Mouse (Mus musculus) embryonic facial prominence, embryonic 11.5 days (tissue): ENCODE measurements at regions not wholly inside any gene's neighbourhood (a gene's known extent, or its start where the extent isn't known, plus 50 kb on each side); places are given as distances from the start of the nearest gene placed in this dataset.

Source experiments
- ATAC-seq: fragments of 200-750 bp; cut with Nextera tagmentation; replicated peaks from 2 replicates; pipeline ENCODE4 v1.8.0; 2017; ENCODE audit warnings: low read depth; ENCODE audit not compliant: insufficient number of reproducible peaks, low FRiP score, low TSS enrichment
- DNase-seq: peaks from one replicate; pipeline ENCODE4 v3.0.0-alpha.2; 2015; ENCODE audit warnings: low spot score
- H3K27ac ChIP-seq: fragments of 300-500 bp; sonication (generic); replicated peaks from 2 replicates; pipeline ENCODE4 v1.5.1; 2014; ENCODE audit warnings: mild to moderate bottlenecking, low read depth, low read length, control low read depth
- H3K27me3 ChIP-seq: fragments of 300-500 bp; sonication (generic); 2 replicates; pipeline ENCODE4 v1.6.1; 2014; ENCODE audit warnings: mild to moderate bottlenecking, low read length, moderate library complexity, mixed read lengths; ENCODE audit not compliant: control insufficient read depth, insufficient read depth
- H3K36me3 ChIP-seq: fragments of 300-500 bp; sonication (generic); replicated peaks from 2 replicates; pipeline ENCODE4 v1.6.1; 2014; ENCODE audit warnings: low read depth, mild to moderate bottlenecking, low read length, moderate library complexity, mixed read lengths; ENCODE audit not compliant: control insufficient read depth, insufficient read depth
- H3K4me1 ChIP-seq: fragments of 300-500 bp; sonication (generic); 2 replicates; pipeline ENCODE4 v1.6.1; 2014; ENCODE audit warnings: low read length, mixed read lengths; ENCODE audit not compliant: control insufficient read depth, insufficient read depth
- H3K4me2 ChIP-seq: fragments of 300-500 bp; sonication (generic); 2 replicates; pipeline ENCODE4 v1.6.1; 2014; ENCODE audit warnings: low read depth, mild to moderate bottlenecking, control low read depth, low read length, moderate library complexity
- H3K4me3 ChIP-seq: fragments of 300-500 bp; sonication (generic); 2 replicates; pipeline ENCODE4 v1.5.1; 2014; ENCODE audit warnings: low read depth, low read length, control low read depth
- H3K9ac ChIP-seq: fragments of 300-500 bp; sonication (generic); replicated peaks from 2 replicates; pipeline ENCODE4 v1.6.1; 2014; ENCODE audit warnings: mild to moderate bottlenecking, control low read depth, low read length
- H3K9me3 ChIP-seq: fragments of 300-500 bp; sonication (generic); replicated peaks from 2 replicates; pipeline ENCODE4 v1.6.1; 2016; ENCODE audit warnings: mild to moderate bottlenecking, low read length, inconsistent platforms, mixed read lengths; ENCODE audit not compliant: control insufficient read depth
- WGBS: fragments of 180-500 bp; shearing (Covaris S2); extraction: QIAGEN DNeasy Blood & Tissue Kit; methylation state at CpG from one replicate; pipeline ENCODE4 v1.1.7; 2014; 5-methylcytosine and 5-hydroxymethylcytosine counted together

- no peak overlapping the region for H3K4me2 ChIP-seq
- no peaks in the 10 kb centered on the region for H3K4me1 ChIP-seq
- no peak overlapping the region for H3K9ac ChIP-seq
- no peak overlapping the region for H3K27ac ChIP-seq
- ATAC-seq (no peak), DNase-seq (no peak)
- H3K9me3 ChIP-seq = no peaks in the 10 kb centered on the region
- H3K4me3 ChIP-seq = no peak overlapping the region
- no peaks in the 10 kb centered on the region for H3K36me3 ChIP-seq
- no peaks in the 10 kb centered on the region for H3K27me3 ChIP-seq
Measured at GRCm38 (mm10) chr11:24537721-24538120, 459.9 kb downstream of the Bcl11a start.

GRCm38 (mm10) chr11:24569655-24570054 lies 491.8 kb downstream of the Bcl11a start:
- H3K4me2 ChIP-seq = no peak overlapping the region
- H3K4me1 ChIP-seq = no peaks in the 10 kb centered on the region
- H3K4me3 ChIP-seq = no peak overlapping the region
- no peaks in the 10 kb centered on the region for H3K27me3 ChIP-seq
- no peak overlapping the region for H3K27ac ChIP-seq
- ATAC-seq (no peak), DNase-seq (no peak)
- H3K9me3 ChIP-seq = no peaks in the 10 kb centered on the region
- H3K9ac ChIP-seq = no peak overlapping the region
- no peaks in the 10 kb centered on the region for H3K36me3 ChIP-seq

- Histone ChIP-seq H3K27me3 (no peaks in the 10 kb centered on the region), H3K36me3 (no peaks in the 10 kb centered on the region), H3K9me3 (no peaks in the 10 kb centered on the region), H3K4me1 (no peaks in the 10 kb centered on the region), H3K4me3 (no peak overlapping the region), H3K27ac (no peak overlapping the region), H3K9ac (no peak overlapping the region), H3K4me2 (no peak overlapping the region)
- DNase-seq (no peak), ATAC-seq (no peak)
- 64% methylated on average over 5 of the region's 5 CpGs for WGBS
Measured at GRCm38 (mm10) chr11:24613529-24613928, 535.7 kb downstream of the Bcl11a start.

GRCm38 (mm10) chr11:24615436-24615835 lies 537.6 kb downstream of the Bcl11a start:
- H3K36me3 ChIP-seq = no peaks in the 10 kb centered on the region
- H3K9me3 ChIP-seq = no peaks in the 10 kb centered on the region
- no peak overlapping the region for H3K9ac ChIP-seq
- no peak for ATAC-seq
- 100% methylated on average over 1 of the region's 1 CpGs for WGBS
- no peak overlapping the region for H3K27ac ChIP-seq
- H3K4me2 ChIP-seq = no peak overlapping the region
- H3K27me3 ChIP-seq = no peaks in the 10 kb centered on the region
- no peak for DNase-seq
- H3K4me1 ChIP-seq = no peaks in the 10 kb centered on the region
- H3K4me3 ChIP-seq = no peak overlapping the region

GRCm38 (mm10) chr11:24618586-24618985 lies 540.7 kb downstream of the Bcl11a start:
- Histone ChIP-seq H3K36me3 (no peaks in the 10 kb centered on the region), H3K27ac (no peak overlapping the region), H3K9ac (no peak overlapping the region), H3K27me3 (no peaks in the 10 kb centered on the region), H3K4me1 (no peaks in the 10 kb centered on the region), H3K4me2 (no peak overlapping the region), H3K9me3 (no peaks in the 10 kb centered on the region), H3K4me3 (no peak overlapping the region)
- DNase-seq = no peak
- 74% methylated on average over 2 of the region's 2 CpGs for WGBS
- no peak for ATAC-seq

- H3K9me3 ChIP-seq = no peaks in the 10 kb centered on the region
- ATAC-seq (no peak), DNase-seq (no peak)
- H3K4me3 ChIP-seq = no peak overlapping the region
- no peaks in the 10 kb centered on the region for H3K4me1 ChIP-seq
- no peak overlapping the region for H3K27ac ChIP-seq
- H3K27me3 ChIP-seq = no peaks in the 10 kb centered on the region
- H3K36me3 ChIP-seq = no peaks in the 10 kb centered on the region
- no peak overlapping the region for H3K4me2 ChIP-seq
- H3K9ac ChIP-seq = no peak overlapping the region
- 79% methylated on average over 4 of the region's 4 CpGs for WGBS
Measured at GRCm38 (mm10) chr11:24619021-24619420, 541.2 kb downstream of the Bcl11a start.

GRCm38 (mm10) chr11:24628619-24629018 lies 550.8 kb downstream of the Bcl11a start:
- no peaks in the 10 kb centered on the region for H3K9me3 ChIP-seq
- ATAC-seq = no peak
- no peaks in the 10 kb centered on the region for H3K27me3 ChIP-seq
- H3K4me3 ChIP-seq = no peak overlapping the region
- no peak overlapping the region for H3K9ac ChIP-seq
- no peak overlapping the region for H3K27ac ChIP-seq
- no peaks in the 10 kb centered on the region for H3K36me3 ChIP-seq
- DNase-seq = no peak
- H3K4me1 ChIP-seq = no peaks in the 10 kb centered on the region
- H3K4me2 ChIP-seq = no peak overlapping the region
- WGBS = 41% methylated on average over 5 of the region's 5 CpGs

- Histone ChIP-seq H3K27me3 (no peaks in the 10 kb centered on the region), H3K4me2 (no peak overlapping the region), H3K4me1 (no peaks in the 10 kb centered on the region), H3K9me3 (no peaks in the 10 kb centered on the region), H3K9ac (no peak overlapping the region), H3K36me3 (no peaks in the 10 kb centered on the region), H3K4me3 (no peak overlapping the region), H3K27ac (no peak overlapping the region)
- DNase-seq (no peak), ATAC-seq (no peak)
- WGBS = 52% methylated on average over 4 of the region's 4 CpGs
Measured at GRCm38 (mm10) chr11:24629431-24629830, 551.6 kb downstream of the Bcl11a start.
